ENCODE assay signal across 8 mouse cellular contexts in genomic region chr17:83997778-83998177, GRCm38 (mm10).
DNase-seq lines count a peak whose midpoint lies in the region; ATAC-seq and TF ChIP-seq lines count a peak whose summit lies in the region.

No protein-coding gene starts in this region.

- DNase-seq in 3134 (ENCODE audit: extremely low read depth, insufficient read length, low spot score), result peak; percentile 52
- DNase-seq in CD8-positive naive resting alpha-beta T cell, adult 2 months (ENCODE audit: low read depth in 2 of 2, low spot score in 2 of 2), result peak; percentile 74 to 78
- peak; percentile 72 for DNase-seq in c-Kit-positive CD71-negative TER-119-negative erythroid progenitor cells, embryonic 14.5 days (ENCODE audit: low read depth)
- DNase-seq in intestine, embryonic 14.5 days (ENCODE audit: low spot score), result peak; percentile 88
- DNase-seq in left cerebral cortex, adult 2 months (ENCODE audit: extremely low spot score in 1 of 2, low spot score in 2 of 2), result peak; percentile 45 to 46
- peak; percentile 87 for DNase-seq in naive thymus-derived CD4-positive, alpha-beta T cell, adult 2 months (ENCODE audit: low read depth)
- peak; percentile 73 for DNase-seq in testis, postnatal 14 days (ENCODE audit: low spot score)

- H3K36me3 ChIP-seq in intestine, embryonic 14.5 days (ENCODE audit: control insufficient read depth, insufficient read depth, low read length), result no peaks in the 10 kb centered on the region
- no peaks in the 10 kb centered on the region for H3K36me3 ChIP-seq in forebrain, embryonic 13.5 days (ENCODE audit: poor library complexity, severe bottlenecking)

- 86% methylated on average over 11 of the region's 11 CpGs for WGBS in intestine, embryonic 14.5 days
- WGBS in forebrain, embryonic 13.5 days, result 87% methylated on average over 11 of the region's 11 CpGs

- peak; percentile 66 for TF ChIP-seq CTCF in left cerebral cortex, adult 2 months (IDR thresholded peaks at IDR 0.05)

- H3K9ac ChIP-seq in intestine, embryonic 14.5 days (ENCODE audit: low read length), result no peak overlapping the region; the same call in 1 of the 2 replicates
- no peak overlapping the region for H3K9ac ChIP-seq in forebrain, embryonic 13.5 days

- H3K27ac ChIP-seq in intestine, embryonic 14.5 days (ENCODE audit: low read depth), result peak overlapping the region; percentile 88
- no peak overlapping the region for H3K27ac ChIP-seq in left cerebral cortex, adult 2 months
- H3K27ac ChIP-seq in forebrain, embryonic 13.5 days, result no peak overlapping the region

- peak overlapping the region; percentile 26 for H3K4me2 ChIP-seq in intestine, embryonic 14.5 days (ENCODE audit: low read length)
- no peak overlapping the region for H3K4me2 ChIP-seq in forebrain, embryonic 13.5 days

- H3K9me3 ChIP-seq in intestine, embryonic 14.5 days (ENCODE audit: control insufficient read depth, low read length), result no peaks in the 10 kb centered on the region
- H3K9me3 ChIP-seq in forebrain, embryonic 13.5 days (replicated peaks), result no peaks in the 10 kb centered on the region

- intact Hi-C loops in left cerebral cortex, adult 2 months (cut with DNase I), result loop anchor here (1.0 kb wide), 1 partner anchor 94 kb away; no protein-coding TSS in a partner anchor

- ATAC-seq in intestine, embryonic 14.5 days (replicated peaks; ENCODE audit: low FRiP score, low TSS enrichment, low read depth), result no peak
- no peak for ATAC-seq in forebrain, embryonic 13.5 days

- no peaks in the 10 kb centered on the region for H3K4me1 ChIP-seq in intestine, embryonic 14.5 days (replicated peaks; ENCODE audit: control insufficient read depth, insufficient read depth, low read length)
- H3K4me1 ChIP-seq in forebrain, embryonic 13.5 days, result no peaks in the 10 kb centered on the region

- H3K27me3 ChIP-seq in intestine, embryonic 14.5 days (replicated peaks; ENCODE audit: control insufficient read depth, insufficient read depth, low read length), result no peaks in the 10 kb centered on the region
- H3K27me3 ChIP-seq in forebrain, embryonic 13.5 days, result no peaks in the 10 kb centered on the region

- H3K4me3 ChIP-seq in intestine, embryonic 14.5 days (ENCODE audit: low read depth, low read length), result no peak overlapping the region
- H3K4me3 ChIP-seq in left cerebral cortex, adult 2 months, result no peak overlapping the region
- no peak overlapping the region for H3K4me3 ChIP-seq in forebrain, embryonic 13.5 days
